Mouse (Mus musculus): ENCODE data around the gene Rhoj.

The Rhoj gene

GRCm38 (mm10) chr12:75367371-75367770 lies 59.2 kb downstream of the Rhoj start:
- no peaks in the 10 kb centered on the region for H3K36me3 ChIP-seq (ENCODE audit: insufficient read depth, low read length)
- peaks cover 25% of the 10 kb centered on the region for H3K27me3 ChIP-seq (ENCODE audit: insufficient read depth, low read length)
- no peak overlapping the region for H3K4me3 ChIP-seq (replicated peaks; ENCODE audit: low read length)
- no peaks in the 10 kb centered on the region for H3K4me1 ChIP-seq (replicated peaks; ENCODE audit: low read depth, low read length)
- TF ChIP-seq CTCF (conservative IDR thresholded peaks at IDR 0.05; ENCODE audit: low read length) (no peak), POU5F1 (IDR thresholded peaks at IDR 0.05; ENCODE audit: borderline replicate concordance, low read length) (no peak), NANOG (IDR thresholded peaks at IDR 0.05; ENCODE audit: borderline replicate concordance, low read length) (no peak)
- no peaks in the 10 kb centered on the region for H3K9me3 ChIP-seq (ENCODE audit: low read length)

- no peaks in the 10 kb centered on the region for H3K36me3 ChIP-seq (ENCODE audit: insufficient read depth, low read length)
- no peaks in the 10 kb centered on the region for H3K9me3 ChIP-seq (ENCODE audit: low read length)
- H3K4me1 ChIP-seq (replicated peaks; ENCODE audit: low read depth, low read length): no peaks in the 10 kb centered on the region
- peaks cover 25% of the 10 kb centered on the region for H3K27me3 ChIP-seq (ENCODE audit: insufficient read depth, low read length)
- H3K4me3 ChIP-seq (replicated peaks; ENCODE audit: low read length): no peak overlapping the region
- TF ChIP-seq POU5F1 (IDR thresholded peaks at IDR 0.05; ENCODE audit: borderline replicate concordance, low read length): no peak
- TF ChIP-seq CTCF (conservative IDR thresholded peaks at IDR 0.05; ENCODE audit: low read length): no peak
- TF ChIP-seq NANOG (IDR thresholded peaks at IDR 0.05; ENCODE audit: borderline replicate concordance, low read length): no peak
Observed at GRCm38 (mm10) chr12:75368527-75368926, 60.4 kb downstream of the Rhoj start.

GRCm38 (mm10) chr12:75369418-75369851 lies 61.3 kb downstream of the Rhoj start:
- H3K27me3 ChIP-seq (ENCODE audit: insufficient read depth, low read length): peaks cover 25% of the 10 kb centered on the region
- no peaks in the 10 kb centered on the region for H3K4me1 ChIP-seq (replicated peaks; ENCODE audit: low read depth, low read length)
- H3K4me3 ChIP-seq (replicated peaks; ENCODE audit: low read length): no peak overlapping the region
- TF ChIP-seq POU5F1 (IDR thresholded peaks at IDR 0.05; ENCODE audit: borderline replicate concordance, low read length) (no peak), NANOG (IDR thresholded peaks at IDR 0.05; ENCODE audit: borderline replicate concordance, low read length) (no peak), CTCF (conservative IDR thresholded peaks at IDR 0.05; ENCODE audit: low read length) (no peak)
- no peaks in the 10 kb centered on the region for H3K9me3 ChIP-seq (ENCODE audit: low read length)
- no peaks in the 10 kb centered on the region for H3K36me3 ChIP-seq (ENCODE audit: insufficient read depth, low read length)

GRCm38 (mm10) chr12:75374437-75374836 lies 66.3 kb downstream of the Rhoj start:
- no peaks in the 10 kb centered on the region for H3K36me3 ChIP-seq (ENCODE audit: insufficient read depth, low read length)
- TF ChIP-seq POU5F1 (IDR thresholded peaks at IDR 0.05; ENCODE audit: borderline replicate concordance, low read length) (no peak), CTCF (conservative IDR thresholded peaks at IDR 0.05; ENCODE audit: low read length) (no peak), NANOG (IDR thresholded peaks at IDR 0.05; ENCODE audit: borderline replicate concordance, low read length) (no peak)
- no peaks in the 10 kb centered on the region for H3K4me1 ChIP-seq (replicated peaks; ENCODE audit: low read depth, low read length)
- H3K27me3 ChIP-seq (ENCODE audit: insufficient read depth, low read length): 0 out of 2 replicates have a peak, but pooled peaks cover under 1% of the 10 kb centered on the region
- H3K4me3 ChIP-seq (replicated peaks; ENCODE audit: low read length): no peak overlapping the region
- no peaks in the 10 kb centered on the region for H3K9me3 ChIP-seq (ENCODE audit: low read length)

GRCm38 (mm10) chr12:75375060-75375459 lies 66.9 kb downstream of the Rhoj start:
- H3K36me3 ChIP-seq (ENCODE audit: insufficient read depth, low read length): no peaks in the 10 kb centered on the region
- no peaks in the 10 kb centered on the region for H3K27me3 ChIP-seq (ENCODE audit: insufficient read depth, low read length)
- no peaks in the 10 kb centered on the region for H3K9me3 ChIP-seq (ENCODE audit: low read length)
- TF ChIP-seq CTCF (conservative IDR thresholded peaks at IDR 0.05; ENCODE audit: low read length) (no peak), NANOG (IDR thresholded peaks at IDR 0.05; ENCODE audit: borderline replicate concordance, low read length) (no peak), POU5F1 (IDR thresholded peaks at IDR 0.05; ENCODE audit: borderline replicate concordance, low read length) (no peak)
- H3K4me3 ChIP-seq (replicated peaks; ENCODE audit: low read length): no peak overlapping the region
- H3K4me1 ChIP-seq (replicated peaks; ENCODE audit: low read depth, low read length): no peaks in the 10 kb centered on the region

- no peaks in the 10 kb centered on the region for H3K27me3 ChIP-seq (ENCODE audit: insufficient read depth, low read length)
- no peaks in the 10 kb centered on the region for H3K36me3 ChIP-seq (ENCODE audit: insufficient read depth, low read length)
- TF ChIP-seq NANOG (IDR thresholded peaks at IDR 0.05; ENCODE audit: borderline replicate concordance, low read length) (no peak), CTCF (conservative IDR thresholded peaks at IDR 0.05; ENCODE audit: low read length) (no peak), POU5F1 (IDR thresholded peaks at IDR 0.05; ENCODE audit: borderline replicate concordance, low read length) (no peak)
- no peak overlapping the region for H3K4me3 ChIP-seq (replicated peaks; ENCODE audit: low read length)
- H3K4me1 ChIP-seq (replicated peaks; ENCODE audit: low read depth, low read length): no peaks in the 10 kb centered on the region
- H3K9me3 ChIP-seq (ENCODE audit: low read length): no peaks in the 10 kb centered on the region
Observed at GRCm38 (mm10) chr12:75376126-75376525, 68.0 kb downstream of the Rhoj start.

- Histone ChIP-seq H3K27me3 (ENCODE audit: insufficient read depth, low read length) (peaks cover 25% of the 10 kb centered on the region), H3K4me3 (replicated peaks; ENCODE audit: low read length) (no peak overlapping the region), H3K9me3 (ENCODE audit: low read length) (no peaks in the 10 kb centered on the region), H3K4me1 (replicated peaks; ENCODE audit: low read depth, low read length) (peaks cover 5% of the 10 kb centered on the region; the same call in 1 of the 2 replicates), H3K36me3 (ENCODE audit: insufficient read depth, low read length) (no peaks in the 10 kb centered on the region)
- no peak for TF ChIP-seq NANOG (IDR thresholded peaks at IDR 0.05; ENCODE audit: borderline replicate concordance, low read length)
- TF ChIP-seq CTCF (conservative IDR thresholded peaks at IDR 0.05; ENCODE audit: low read length): no peak
- TF ChIP-seq POU5F1 (IDR thresholded peaks at IDR 0.05; ENCODE audit: borderline replicate concordance, low read length): no peak
Observed at GRCm38 (mm10) chr12:75386731-75387130, 78.6 kb downstream of the Rhoj start.

- peaks cover 5% of the 10 kb centered on the region; the same call in 1 of the 2 replicates for H3K4me1 ChIP-seq (replicated peaks; ENCODE audit: low read depth, low read length)
- H3K36me3 ChIP-seq (ENCODE audit: insufficient read depth, low read length): no peaks in the 10 kb centered on the region
- H3K9me3 ChIP-seq (ENCODE audit: low read length): no peaks in the 10 kb centered on the region
- TF ChIP-seq CTCF (conservative IDR thresholded peaks at IDR 0.05; ENCODE audit: low read length): no peak
- no peak for TF ChIP-seq NANOG (IDR thresholded peaks at IDR 0.05; ENCODE audit: borderline replicate concordance, low read length)
- TF ChIP-seq POU5F1 (IDR thresholded peaks at IDR 0.05; ENCODE audit: borderline replicate concordance, low read length): no peak
- peaks cover 25% of the 10 kb centered on the region for H3K27me3 ChIP-seq (ENCODE audit: insufficient read depth, low read length)
- no peak overlapping the region for H3K4me3 ChIP-seq (replicated peaks; ENCODE audit: low read length)
Observed at GRCm38 (mm10) chr12:75387156-75387555, 79.0 kb downstream of the Rhoj start.

- Histone ChIP-seq H3K4me1 (replicated peaks; ENCODE audit: low read depth, low read length) (peaks cover 5% of the 10 kb centered on the region; the same call in 1 of the 2 replicates), H3K27me3 (ENCODE audit: insufficient read depth, low read length) (peaks cover 25% of the 10 kb centered on the region), H3K36me3 (ENCODE audit: insufficient read depth, low read length) (no peaks in the 10 kb centered on the region), H3K9me3 (ENCODE audit: low read length) (no peaks in the 10 kb centered on the region), H3K4me3 (replicated peaks; ENCODE audit: low read length) (no peak overlapping the region)
- TF ChIP-seq POU5F1 (IDR thresholded peaks at IDR 0.05; ENCODE audit: borderline replicate concordance, low read length) (no peak), CTCF (conservative IDR thresholded peaks at IDR 0.05; ENCODE audit: low read length) (no peak), NANOG (IDR thresholded peaks at IDR 0.05; ENCODE audit: borderline replicate concordance, low read length) (no peak)
Observed at GRCm38 (mm10) chr12:75387846-75388245, 79.7 kb downstream of the Rhoj start.

Measured in E14TG2a.4 (cell line).